Mouse (Mus musculus) skeletal muscle tissue, adult 2 months (tissue): ENCODE measurements around the gene Plin3.

ENCODE experiments used
- DNase-seq: peaks from one replicate; pipeline ENCODE4 v3.0.0-alpha.2; 2012; ENCODE audit warnings: low read depth, low spot score

The Plin3 gene

GRCm38 (mm10) chr17:56292531-56293222, at the start of gene Plin3:
Plin3 (minus strand) TSS chr17:56292873.
- peak; percentile 95 for DNase-seq

- no peak for DNase-seq
These were observed 48.0 kb upstream of the Plin3 start for GRCm38 (mm10) chr17:56340717-56341116.

GRCm38 (mm10) chr17:56338909-56339308, 46.2 kb upstream of the Plin3 start:
- DNase-seq, result no peak

GRCm38 (mm10) chr17:56337791-56338190, 45.1 kb upstream of the Plin3 start:
- DNase-seq, result no peak

GRCm38 (mm10) chr17:56337190-56337589, 44.5 kb upstream of the Plin3 start:
- DNase-seq, result peak; percentile 52

GRCm38 (mm10) chr17:56332987-56333386, 40.3 kb upstream of the Plin3 start:
- DNase-seq, result no peak

GRCm38 (mm10) chr17:56331256-56331655, 38.6 kb upstream of the Plin3 start:
- peak; percentile 63 for DNase-seq

- DNase-seq, result no peak
These were observed 37.7 kb upstream of the Plin3 start for GRCm38 (mm10) chr17:56330345-56330744.

- no peak for DNase-seq
These were observed 36.6 kb upstream of the Plin3 start for GRCm38 (mm10) chr17:56329267-56329666.

- no peak for DNase-seq
These were observed 33.8 kb upstream of the Plin3 start for GRCm38 (mm10) chr17:56326153-56327147.

- peak; percentile 99 for DNase-seq
These were observed 32.9 kb upstream of the Plin3 start, which contains the start of gene Kdm4b for GRCm38 (mm10) chr17:56325450-56326152. Kdm4b (plus strand) TSS chr17:56326062.

- no peak for DNase-seq
These were observed 31.7 kb upstream of the Plin3 start for GRCm38 (mm10) chr17:56324419-56324818.

- DNase-seq, result no peak
These were observed 16.7 kb upstream of the Plin3 start for GRCm38 (mm10) chr17:56309191-56309945.

GRCm38 (mm10) chr17:56308088-56308487, 15.4 kb upstream of the Plin3 start:
- no peak for DNase-seq

GRCm38 (mm10) chr17:56305826-56306225, 13.2 kb upstream of the Plin3 start:
- DNase-seq, result no peak

- DNase-seq, result no peak
These were observed 12.5 kb upstream of the Plin3 start for GRCm38 (mm10) chr17:56305156-56305555.

GRCm38 (mm10) chr17:56304718-56305117, 12.0 kb upstream of the Plin3 start:
- DNase-seq, result no peak

GRCm38 (mm10) chr17:56303847-56304586, 11.3 kb upstream of the Plin3 start:
- peak; percentile 86 for DNase-seq

GRCm38 (mm10) chr17:56303160-56303846, 10.6 kb upstream of the Plin3 start, which contains the start of gene Uhrf1:
Uhrf1 (plus strand) TSS chr17:56303321.
- peak; percentile 56 for DNase-seq
